Mouse (Mus musculus): ENCODE measurements around the gene Ankrd39. TPM values are rescaled to one million over a fixed set of nuclear protein-coding genes. Genes with fewer than 3 reads are reported as not detected.

Ankrd39 gene
- polyA plus RNA-seq, 1 experiment from 2014 or later, result 11.5 TPM

GRCm38 (mm10) chr1:36531461-36531860 lies 15.8 kb downstream of the Ankrd39 start:
- ChIA-PET POLR2A (interaction anchor here (0.6 kb wide), 1 partner anchor 35 kb away, joined by 3 read pairs; no protein-coding TSS in a partner anchor), CTCF (no interaction called here)
- TF ChIP-seq CTCF (IDR thresholded peaks at IDR 0.05), result no peak
- in situ Hi-C loops (cut with MboI; ENCODE audit: low pct_unique_long_range_greater_than_20kb), result no loop called here
- DNase-seq (ENCODE audit: low read depth, low spot score) (no peak), ATAC-seq (no peak)
- H3K27me3 ChIP-seq, result no peaks in the 10 kb centered on the region

- DNase-seq (ENCODE audit: low read depth, low spot score) (no peak), ATAC-seq (no peak)
- CTCF ChIA-PET, result interaction anchor here (1.0 kb wide), 1 partner anchor 25 kb away, joined by 3 read pairs; no protein-coding TSS in a partner anchor
- no peaks in the 10 kb centered on the region for H3K27me3 ChIP-seq
- TF ChIP-seq CTCF (IDR thresholded peaks at IDR 0.05), result no peak
- POLR2A ChIA-PET, result no interaction called here
- in situ Hi-C loops (cut with MboI; ENCODE audit: low pct_unique_long_range_greater_than_20kb), result no loop called here
Observed at GRCm38 (mm10) chr1:36530962-36531361, 16.3 kb downstream of the Ankrd39 start.

- TF ChIP-seq CTCF (IDR thresholded peaks at IDR 0.05), result no peak
- no peaks in the 10 kb centered on the region for H3K27me3 ChIP-seq
- no peak for ATAC-seq
- POLR2A ChIA-PET, result no interaction called here
- CTCF ChIA-PET, result interaction anchor here (1.0 kb wide), 1 partner anchor 25 kb away, joined by 3 read pairs; no protein-coding TSS in a partner anchor
- DNase-seq (ENCODE audit: low read depth, low spot score), result no peak
- in situ Hi-C loops (cut with MboI; ENCODE audit: low pct_unique_long_range_greater_than_20kb), result no loop called here
Observed at GRCm38 (mm10) chr1:36530485-36530884, 16.8 kb downstream of the Ankrd39 start.

GRCm38 (mm10) chr1:36529875-36530274 lies 17.4 kb downstream of the Ankrd39 start:
- POLR2A ChIA-PET, result no interaction called here
- DNase-seq (ENCODE audit: low read depth, low spot score), result no peak
- no peak for ATAC-seq
- in situ Hi-C loops (cut with MboI; ENCODE audit: low pct_unique_long_range_greater_than_20kb), result no loop called here
- CTCF ChIA-PET, result interaction anchor here (1.0 kb wide), 1 partner anchor 26 kb away, joined by 3 read pairs; no protein-coding TSS in a partner anchor
- no peaks in the 10 kb centered on the region for H3K27me3 ChIP-seq
- no peak for TF ChIP-seq CTCF (IDR thresholded peaks at IDR 0.05)

- no peak for TF ChIP-seq CTCF (IDR thresholded peaks at IDR 0.05)
- ATAC-seq (no peak), DNase-seq (ENCODE audit: low read depth, low spot score) (no peak)
- no peaks in the 10 kb centered on the region for H3K27me3 ChIP-seq
- in situ Hi-C loops (cut with MboI; ENCODE audit: low pct_unique_long_range_greater_than_20kb), result no loop called here
- ChIA-PET POLR2A (no interaction called here), CTCF (no interaction called here)
Observed at GRCm38 (mm10) chr1:36529274-36529673, 18.0 kb downstream of the Ankrd39 start.

GRCm38 (mm10) chr1:36528351-36528750 lies 18.9 kb downstream of the Ankrd39 start:
- TF ChIP-seq CTCF (IDR thresholded peaks at IDR 0.05), result no peak
- in situ Hi-C loops (cut with MboI; ENCODE audit: low pct_unique_long_range_greater_than_20kb), result no loop called here
- CTCF ChIA-PET, result no interaction called here
- no peaks in the 10 kb centered on the region for H3K27me3 ChIP-seq
- ATAC-seq, result no peak
- POLR2A ChIA-PET, result no interaction called here
- no peak for DNase-seq (ENCODE audit: low read depth, low spot score)

GRCm38 (mm10) chr1:36526903-36527302 lies 20.3 kb downstream of the Ankrd39 start:
- ChIA-PET CTCF (no interaction called here), POLR2A (no interaction called here)
- in situ Hi-C loops (cut with MboI; ENCODE audit: low pct_unique_long_range_greater_than_20kb), result no loop called here

GRCm38 (mm10) chr1:36525774-36526173 lies 21.5 kb downstream of the Ankrd39 start:
- in situ Hi-C loops (cut with MboI; ENCODE audit: low pct_unique_long_range_greater_than_20kb), result no loop called here
- no peak for TF ChIP-seq CTCF (IDR thresholded peaks at IDR 0.05)
- no peak for ATAC-seq

More at GRCm38 (mm10) chr1:36526903-36527302, 20.3 kb downstream of the Ankrd39 start:
- TF ChIP-seq CTCF (IDR thresholded peaks at IDR 0.05), result no peak
- no peaks in the 10 kb centered on the region for H3K27me3 ChIP-seq
- no peak for DNase-seq (ENCODE audit: low read depth, low spot score)
- no peak for ATAC-seq

GRCm38 (mm10) chr1:36524058-36524457 lies 23.2 kb downstream of the Ankrd39 start:
- in situ Hi-C loops (cut with MboI; ENCODE audit: low pct_unique_long_range_greater_than_20kb), result no loop called here
- no peak for TF ChIP-seq CTCF (IDR thresholded peaks at IDR 0.05)
- no peak for DNase-seq (ENCODE audit: low read depth, low spot score)
- ChIA-PET POLR2A (no interaction called here), CTCF (interaction anchor here (1.1 to 1.4 kb wide), 2 partner anchors 20 to 23 kb away, joined by 3 to 5 read pairs; partner anchors contain the start of gene Ankrd39)
- H3K27me3 ChIP-seq, result no peaks in the 10 kb centered on the region
- ATAC-seq, result no peak

More at GRCm38 (mm10) chr1:36525774-36526173, 21.5 kb downstream of the Ankrd39 start:
- ChIA-PET CTCF (no interaction called here), POLR2A (no interaction called here)
- H3K27me3 ChIP-seq, result no peaks in the 10 kb centered on the region
- DNase-seq (ENCODE audit: low read depth, low spot score), result no peak

- H3K27me3 ChIP-seq, result no peaks in the 10 kb centered on the region
- ChIA-PET POLR2A (no interaction called here), CTCF (interaction anchor here (1.1 to 1.4 kb wide), 2 partner anchors 21 to 24 kb away, joined by 3 to 5 read pairs; partner anchors contain the start of gene Ankrd39)
- in situ Hi-C loops (cut with MboI; ENCODE audit: low pct_unique_long_range_greater_than_20kb), result no loop called here
- no peak for TF ChIP-seq CTCF (IDR thresholded peaks at IDR 0.05)
- DNase-seq (ENCODE audit: low read depth, low spot score) (no peak), ATAC-seq (no peak)
Observed at GRCm38 (mm10) chr1:36523332-36524013, 23.8 kb downstream of the Ankrd39 start.

- no peak for TF ChIP-seq CTCF (IDR thresholded peaks at IDR 0.05)
- ChIA-PET CTCF (no interaction called here), POLR2A (no interaction called here)
- no peaks in the 10 kb centered on the region for H3K27me3 ChIP-seq
- in situ Hi-C loops (cut with MboI; ENCODE audit: low pct_unique_long_range_greater_than_20kb), result no loop called here
- DNase-seq (ENCODE audit: low read depth, low spot score), result no peak
- ATAC-seq, result no peak
Observed at GRCm38 (mm10) chr1:36522210-36522609, 25.0 kb downstream of the Ankrd39 start.

All from Patski (cell line).